Mouse (Mus musculus) retina, postnatal 7 days (tissue): ENCODE measurements around the gene Esf1.
A peak's percentile ranks its signal among the peaks of the same experiment; 100 is the strongest.
"Not testable (repeated sequence)": the region's sequence is repeated elsewhere in the genome, so short reads cannot be mapped to it uniquely, and the experiment has no call there.

Experiments
- DNase-seq: peaks from one replicate; pipeline ENCODE4 v3.0.0-alpha.2; 2012; ENCODE audit warnings: low read depth, low spot score

Esf1 gene

DNA sequence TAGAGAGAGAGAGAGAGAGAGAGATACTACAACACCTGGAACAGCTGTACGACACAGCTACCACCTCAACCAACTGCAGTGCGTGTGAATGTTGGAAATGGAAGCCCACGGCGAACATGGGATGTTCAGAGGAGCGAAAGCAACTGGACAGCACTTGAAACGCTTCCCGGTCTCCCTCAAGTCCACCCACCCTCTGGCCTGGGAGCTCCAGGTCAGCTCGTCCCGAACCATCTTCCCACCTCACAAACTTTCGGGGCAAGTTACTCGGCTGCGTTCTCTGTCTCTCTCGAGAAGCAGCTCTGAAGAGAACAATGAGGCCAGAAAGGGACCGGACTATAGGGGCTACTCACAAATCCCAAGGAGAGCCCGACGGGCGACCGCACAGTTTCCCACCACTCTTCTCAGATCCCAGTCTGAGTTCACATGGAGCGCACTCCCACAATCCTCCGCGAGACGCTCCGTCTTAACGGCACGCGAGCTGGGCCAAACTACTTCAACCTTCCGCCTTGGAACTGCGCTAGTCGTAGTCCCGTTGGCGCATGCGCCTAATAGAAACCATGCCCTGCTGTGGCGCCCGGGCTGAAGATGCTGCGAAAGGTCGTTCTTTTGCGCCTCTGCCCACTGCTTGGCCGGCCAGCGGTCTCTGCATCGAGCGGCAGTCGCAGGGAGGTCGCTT is at the start of gene Esf1, which contains the start of gene Ndufaf5:
Gene Esf1 (minus strand): TSS at position 438 of the 676 bp plus-strand sequence.
Gene Ndufaf5 (plus strand): TSS at position 523 of the 676 bp plus-strand sequence.
- DNase-seq = peak; percentile 97

DNA sequence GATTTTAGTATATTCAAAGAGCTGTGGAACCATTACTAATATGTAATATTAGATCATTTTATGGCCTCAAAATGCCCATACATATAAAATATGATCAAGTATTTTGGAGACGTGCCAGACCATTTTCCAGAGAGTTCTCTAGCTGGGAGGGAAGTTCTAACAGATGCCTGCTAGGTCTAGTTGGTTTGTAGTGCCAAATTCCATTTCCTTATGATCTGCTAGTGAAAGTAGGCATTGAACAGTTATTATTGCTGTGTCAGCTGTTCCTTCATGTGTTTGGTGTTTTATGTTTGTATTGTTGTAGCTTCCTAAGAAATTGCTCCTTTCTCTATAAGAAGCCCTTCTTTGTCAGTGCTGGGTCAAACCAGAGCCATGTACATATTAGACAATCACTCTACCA is 45.6 kb upstream of the Esf1 start:
- DNase-seq = no peak

DNA sequence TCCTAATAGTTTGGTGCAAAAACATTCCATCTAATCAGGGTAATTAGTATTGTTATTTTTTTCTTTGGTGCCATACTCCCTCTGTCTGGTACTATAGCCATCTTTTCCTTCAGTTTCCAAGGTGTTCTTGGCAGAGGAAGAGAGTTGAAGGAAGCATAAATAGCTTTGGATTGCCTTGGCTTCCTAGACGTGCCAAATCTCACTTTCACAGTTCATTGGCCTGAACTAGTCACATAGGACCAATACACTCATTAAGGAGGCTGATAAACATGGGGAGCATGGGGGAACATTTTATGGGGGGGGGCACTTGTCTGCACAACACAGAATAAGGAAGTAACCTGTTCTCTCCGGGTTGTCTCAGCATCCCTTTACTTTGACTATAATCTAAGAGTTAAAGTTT is 45.1 kb upstream of the Esf1 start:
- DNase-seq = no peak

DNA sequence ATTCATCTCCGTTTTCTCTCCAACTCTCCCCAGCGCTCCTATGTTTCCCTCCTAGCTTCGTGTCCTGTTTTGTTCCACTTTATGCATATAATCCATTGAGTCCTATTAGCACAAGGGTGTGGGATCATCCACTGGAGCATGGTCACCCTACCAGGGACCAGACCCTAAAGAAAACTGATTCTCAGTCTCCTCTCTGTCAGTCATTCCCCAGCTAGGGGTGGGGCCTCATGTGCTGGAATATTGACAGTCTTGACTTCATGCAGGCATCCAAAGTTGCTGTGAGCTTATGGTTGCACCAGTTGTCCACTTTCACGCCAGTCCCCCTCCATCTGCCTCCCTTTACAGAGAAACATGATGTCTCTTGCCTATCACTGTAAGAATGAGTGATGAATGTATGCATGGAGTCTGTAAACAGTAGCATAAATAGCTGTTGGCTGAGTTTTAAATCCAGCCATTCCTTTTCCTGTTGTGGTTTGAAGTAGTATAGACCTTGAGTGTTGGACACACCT is 44.2 kb upstream of the Esf1 start:
- DNase-seq = no peak

DNA sequence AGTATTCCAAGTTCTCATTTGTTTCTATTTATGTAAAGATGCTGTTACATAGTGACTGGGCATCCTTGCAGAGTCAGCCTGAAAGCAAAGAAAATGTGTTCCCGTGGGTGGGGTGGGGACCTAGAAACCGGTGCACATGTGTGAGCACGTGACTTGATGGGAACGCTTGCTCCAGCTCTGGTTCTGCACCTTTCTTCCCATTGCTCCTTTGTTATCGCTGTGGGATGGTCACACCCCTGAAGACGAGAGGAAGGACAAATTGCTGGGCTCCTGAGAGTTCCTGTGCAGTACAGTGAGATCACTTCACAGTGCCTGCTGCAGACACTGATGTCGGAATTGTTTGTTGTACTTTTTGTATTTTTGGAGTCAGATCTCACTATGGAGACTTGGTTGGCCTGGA is 33.4 kb upstream of the Esf1 start:
- DNase-seq = no peak

DNA sequence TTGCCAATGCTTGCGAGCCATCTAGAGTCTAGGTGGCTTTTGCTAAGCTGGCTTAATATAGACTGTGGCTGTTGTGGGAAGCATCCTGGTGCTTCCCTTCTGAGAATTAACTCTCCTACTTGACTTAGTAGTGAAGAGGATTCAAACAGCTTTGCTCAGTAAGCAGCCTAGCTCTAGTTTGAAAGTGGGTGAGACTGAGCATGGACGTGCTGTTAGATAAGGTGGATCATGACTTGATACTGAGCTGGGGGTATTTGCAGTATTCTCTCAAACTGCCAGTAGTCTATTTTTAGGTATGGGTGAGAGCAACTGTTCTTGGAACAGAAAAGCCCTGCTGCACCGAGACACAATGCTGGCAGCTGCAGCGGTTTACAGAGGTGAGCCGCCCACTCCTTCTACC is 32.2 kb upstream of the Esf1 start:
- peak; percentile 51 for DNase-seq

DNA sequence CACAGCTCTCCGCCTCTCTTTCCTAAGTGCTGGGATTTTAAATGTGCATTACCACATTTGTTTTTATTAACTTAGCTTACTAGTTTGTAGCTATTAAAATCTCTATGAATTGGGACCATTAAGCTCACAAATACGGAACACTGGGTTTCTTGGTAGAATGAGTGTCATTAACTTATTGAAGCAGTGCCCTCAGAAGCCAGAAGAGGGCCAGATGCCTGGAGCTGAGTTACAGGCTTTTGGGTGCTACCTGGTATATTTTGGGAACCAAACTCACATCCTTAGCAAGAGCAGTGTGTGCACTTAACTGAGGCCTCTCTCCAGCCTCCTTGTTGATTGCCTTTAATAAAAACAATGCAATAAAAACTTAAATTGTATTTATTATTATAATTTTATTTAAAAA is 30.3 kb upstream of the Esf1 start:
- DNase-seq = no peak

DNA sequence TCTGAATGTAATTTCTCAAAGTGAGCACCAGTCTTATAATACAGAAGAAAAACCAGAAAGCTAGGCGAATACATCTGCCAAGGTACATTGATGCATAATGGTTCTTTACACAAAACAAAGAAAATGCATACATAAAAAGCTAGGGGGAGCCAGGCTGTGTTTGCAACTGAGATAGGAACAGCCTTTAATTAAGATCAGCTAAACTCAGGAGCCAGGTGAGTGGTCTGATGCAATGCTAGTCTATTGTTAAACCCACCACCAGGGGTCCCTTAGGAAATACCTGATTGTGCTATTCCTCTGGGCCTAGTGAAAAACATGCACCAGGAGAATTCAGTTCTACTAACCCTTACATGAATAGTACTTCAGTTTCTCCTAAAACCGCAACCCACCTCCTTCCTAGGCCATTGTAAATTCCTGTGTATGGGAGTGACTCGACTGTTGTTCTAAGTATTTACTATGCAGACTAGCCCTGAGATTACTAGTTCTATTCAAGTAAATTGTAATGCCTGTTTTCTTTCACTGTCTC is 15.4 kb upstream of the Esf1 start:
- not testable (repeated sequence) for DNase-seq

DNA sequence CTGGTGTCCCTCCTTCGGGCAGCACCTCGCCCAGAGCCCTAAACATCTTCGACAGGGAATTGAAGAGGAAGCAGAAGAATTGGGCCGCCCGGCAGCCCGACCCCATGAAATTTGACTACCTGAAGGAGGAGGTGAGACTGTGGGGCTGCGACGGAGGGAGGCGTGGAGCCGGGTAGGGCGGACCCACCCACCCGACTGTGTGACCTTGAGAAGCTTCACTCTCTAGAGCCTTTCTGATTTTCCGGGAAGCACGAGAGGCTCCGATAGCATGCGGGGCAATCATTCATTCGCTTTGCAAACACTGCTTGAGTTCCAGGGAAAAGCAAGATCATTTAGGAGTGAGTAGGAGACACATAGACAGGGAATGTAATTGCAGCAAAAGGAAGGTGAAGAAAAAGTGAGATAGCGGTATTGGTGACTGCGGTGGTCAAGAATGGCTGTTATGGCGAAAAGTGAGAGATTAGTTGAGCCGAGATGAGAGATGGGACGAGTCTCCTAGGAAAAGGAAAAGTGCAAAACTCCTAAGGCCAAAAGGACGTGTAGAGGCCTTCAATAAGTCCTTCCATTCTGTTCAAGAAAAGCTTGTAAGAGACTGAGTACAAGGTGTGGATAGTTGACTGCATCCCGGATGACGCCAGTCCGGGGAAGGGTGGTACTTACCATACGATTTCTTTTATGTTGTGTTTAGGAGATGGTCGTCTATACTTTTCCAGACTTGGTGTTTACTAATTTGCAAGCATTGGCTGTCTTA is 614 bp upstream of the Esf1 start:
- no peak for DNase-seq

DNA sequence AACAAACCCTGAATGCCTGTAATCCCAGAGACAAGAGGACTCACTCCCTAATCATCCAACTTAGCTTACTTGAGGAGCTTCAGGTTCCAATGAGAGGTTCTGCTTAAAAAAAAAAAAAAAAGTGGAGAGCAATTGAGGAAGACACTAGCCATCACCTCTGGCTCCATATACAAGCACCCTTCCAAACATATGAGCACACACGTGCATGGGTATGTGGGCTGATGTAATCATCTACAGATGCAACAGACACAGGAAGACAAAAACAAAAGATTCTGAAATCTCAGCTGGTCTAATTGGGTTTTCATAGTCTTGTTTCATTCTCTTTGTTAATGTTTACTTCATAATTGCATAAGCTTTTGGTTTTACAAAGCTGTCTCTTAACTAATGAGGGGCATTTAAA is 1.3 kb downstream of the Esf1 start:
- no peak for DNase-seq

DNA sequence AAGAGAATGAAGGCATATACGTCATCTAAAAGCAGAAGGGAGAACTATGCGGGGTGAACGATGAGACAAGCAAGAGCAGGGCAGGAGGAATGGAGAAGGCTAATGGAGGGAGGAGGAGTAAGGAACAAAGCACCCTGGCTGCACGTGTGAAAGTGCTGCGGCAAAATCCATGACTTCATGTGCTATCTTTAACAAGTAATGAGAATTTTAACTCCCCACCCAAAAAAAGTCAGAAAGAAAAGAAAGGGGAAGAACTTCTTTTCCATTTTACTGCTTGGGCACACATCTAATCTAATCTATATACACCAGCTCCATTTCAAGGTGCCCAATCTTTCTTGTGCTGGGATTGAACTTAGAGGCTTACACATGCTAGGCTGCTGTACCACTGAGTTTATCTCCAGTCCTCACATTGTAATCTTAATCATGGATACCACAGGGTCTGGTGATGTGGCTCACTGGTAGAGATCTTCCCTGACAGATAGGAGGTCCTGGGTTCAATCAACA is 7.0 kb downstream of the Esf1 start:
- no peak for DNase-seq

DNA sequence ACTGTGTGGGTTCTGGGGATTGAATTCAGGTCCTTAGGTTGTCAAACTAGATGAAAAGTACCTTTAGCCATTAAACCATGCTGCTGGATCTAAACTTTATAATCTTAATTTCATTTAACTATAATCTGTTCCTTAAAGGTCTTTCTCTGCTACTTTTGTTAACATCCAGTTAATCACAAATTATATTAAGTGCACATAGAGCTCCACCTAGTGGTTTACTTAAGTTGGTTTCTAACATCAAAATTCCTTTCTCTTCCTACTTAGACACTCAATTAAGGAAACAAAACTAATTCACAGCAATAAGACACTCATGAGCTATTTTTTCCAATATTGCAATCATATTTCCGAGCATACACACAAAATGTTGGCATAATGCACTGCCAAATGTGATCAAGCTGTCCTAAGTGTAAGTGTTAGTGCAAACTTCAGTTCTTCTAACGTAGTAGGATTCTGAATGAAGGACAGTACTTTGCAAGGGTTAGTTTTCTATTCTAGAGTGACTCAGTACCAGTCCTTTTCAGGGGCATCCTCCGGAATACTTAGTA is 11.1 kb downstream of the Esf1 start:
- DNase-seq = peak; percentile 9

DNA sequence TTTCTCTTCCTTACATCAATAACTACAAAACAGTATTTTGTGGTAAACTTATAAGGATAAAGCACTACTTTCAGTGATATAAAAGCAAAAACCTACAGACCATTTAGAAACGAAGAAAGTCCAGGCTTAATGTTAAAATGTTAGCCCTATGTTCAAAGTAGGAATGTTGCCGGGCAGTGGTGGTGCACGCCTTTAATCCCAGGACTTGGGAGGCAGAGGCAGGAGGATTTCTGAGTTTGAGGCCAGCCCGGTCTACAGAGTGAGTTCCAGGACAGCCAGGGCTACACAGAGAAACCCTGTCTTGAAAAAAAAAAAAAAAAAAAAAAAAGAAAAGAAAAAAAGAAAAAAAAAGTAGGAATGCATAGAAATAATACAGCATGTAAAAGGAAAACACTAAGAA is 18.6 kb downstream of the Esf1 start, which contains the start of gene Gm17374:
Gene Gm17374 (plus strand): TSS at position 301 of the 400 bp plus-strand sequence.
- not testable (repeated sequence) for DNase-seq

DNA sequence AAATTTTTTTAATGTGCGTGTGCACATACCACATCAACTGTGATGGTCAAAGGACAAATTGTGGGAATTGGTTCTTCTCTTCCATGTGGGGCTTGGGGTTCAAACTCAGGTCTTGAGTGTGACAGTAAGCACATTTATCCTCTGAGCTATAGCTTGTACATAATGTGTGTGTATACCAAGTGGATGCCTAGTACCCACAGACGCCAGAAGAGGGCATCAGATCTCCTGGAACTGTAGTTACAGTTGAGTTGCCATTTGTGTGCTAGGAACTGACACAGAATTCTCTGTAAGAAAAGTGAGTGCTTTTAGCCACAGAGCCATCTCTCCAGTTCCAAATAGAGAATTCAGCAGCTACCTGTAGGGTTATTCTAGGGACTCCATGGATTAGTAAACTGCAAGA is 44.8 kb downstream of the Esf1 start:
- DNase-seq = no peak

DNA sequence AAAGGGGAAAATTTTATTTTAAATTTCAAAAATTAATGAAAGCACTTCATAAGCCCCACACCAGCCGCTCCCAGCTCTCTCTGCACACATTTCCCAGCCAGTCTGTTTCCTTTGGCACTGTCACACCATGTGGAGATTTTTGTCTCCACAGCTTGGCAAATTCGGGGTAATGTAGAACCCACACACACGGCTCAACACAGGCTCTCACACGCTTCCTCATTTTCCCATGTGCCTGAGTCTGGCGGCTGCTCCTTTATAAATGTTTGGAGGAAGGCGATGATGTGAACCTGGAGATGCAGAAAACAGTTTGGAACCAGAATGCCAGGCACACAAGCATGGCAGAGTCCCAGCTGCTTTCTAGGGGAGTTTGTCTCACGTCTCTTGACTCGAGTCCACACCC is 56.5 kb downstream of the Esf1 start:
- DNase-seq = no peak

DNA sequence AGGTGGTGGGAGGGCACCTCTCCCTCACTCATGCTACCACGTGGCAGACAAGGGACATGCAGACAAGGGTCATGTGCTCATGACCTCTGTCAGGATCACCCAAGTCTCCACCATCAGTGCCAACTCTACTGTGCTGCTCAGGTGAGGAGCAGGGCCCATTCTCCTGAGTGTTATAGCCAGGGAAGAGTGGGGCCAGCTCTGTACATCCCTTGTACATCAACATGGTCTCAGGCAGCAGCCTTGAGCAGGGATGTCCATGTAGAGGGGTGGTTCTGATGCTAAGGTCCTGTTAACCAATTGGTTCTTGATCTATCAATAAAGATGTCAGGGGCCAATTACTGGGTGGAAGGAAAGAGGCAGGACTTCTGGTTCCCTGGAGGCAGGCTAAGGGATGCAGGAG is 61.4 kb downstream of the Esf1 start:
- no peak for DNase-seq

DNA sequence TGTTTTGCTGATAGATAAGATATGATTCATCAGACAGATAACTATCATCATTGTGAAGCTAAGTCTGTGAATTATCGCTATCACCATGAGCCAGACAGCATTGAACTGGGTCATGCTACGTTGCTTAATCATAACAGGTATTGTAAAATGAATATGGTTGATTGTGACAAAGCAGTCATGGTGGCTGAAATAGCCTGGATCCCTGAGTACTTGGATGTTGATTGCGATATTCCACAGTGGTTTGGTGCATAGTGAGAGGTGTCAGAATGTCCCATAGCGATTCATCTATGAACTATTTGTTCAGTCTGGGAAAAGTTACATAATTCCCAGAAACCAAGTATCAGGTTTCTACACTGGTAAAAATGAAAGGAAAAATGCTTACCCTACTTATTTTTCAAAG is 62.7 kb downstream of the Esf1 start:
- DNase-seq = no peak

DNA sequence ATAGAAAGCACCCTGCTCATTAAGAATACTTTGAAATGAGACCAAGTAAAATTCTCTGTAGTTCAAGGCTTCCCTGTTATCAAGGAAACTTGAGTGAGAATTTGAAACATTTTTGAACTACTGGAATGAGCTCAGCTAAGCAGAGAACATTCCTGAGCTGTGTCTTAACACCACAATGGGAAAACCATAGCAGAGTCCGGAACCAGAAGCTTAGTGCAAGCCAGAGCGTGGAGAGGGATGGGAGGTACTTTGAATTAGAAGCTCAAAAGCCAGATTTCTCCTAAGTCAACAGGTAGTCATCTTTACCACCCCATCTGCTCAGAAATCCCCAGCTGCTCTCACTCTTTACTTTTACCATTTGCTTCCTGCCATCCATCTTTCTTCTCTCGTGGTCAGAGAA is 65.4 kb downstream of the Esf1 start:
- no peak for DNase-seq

DNA sequence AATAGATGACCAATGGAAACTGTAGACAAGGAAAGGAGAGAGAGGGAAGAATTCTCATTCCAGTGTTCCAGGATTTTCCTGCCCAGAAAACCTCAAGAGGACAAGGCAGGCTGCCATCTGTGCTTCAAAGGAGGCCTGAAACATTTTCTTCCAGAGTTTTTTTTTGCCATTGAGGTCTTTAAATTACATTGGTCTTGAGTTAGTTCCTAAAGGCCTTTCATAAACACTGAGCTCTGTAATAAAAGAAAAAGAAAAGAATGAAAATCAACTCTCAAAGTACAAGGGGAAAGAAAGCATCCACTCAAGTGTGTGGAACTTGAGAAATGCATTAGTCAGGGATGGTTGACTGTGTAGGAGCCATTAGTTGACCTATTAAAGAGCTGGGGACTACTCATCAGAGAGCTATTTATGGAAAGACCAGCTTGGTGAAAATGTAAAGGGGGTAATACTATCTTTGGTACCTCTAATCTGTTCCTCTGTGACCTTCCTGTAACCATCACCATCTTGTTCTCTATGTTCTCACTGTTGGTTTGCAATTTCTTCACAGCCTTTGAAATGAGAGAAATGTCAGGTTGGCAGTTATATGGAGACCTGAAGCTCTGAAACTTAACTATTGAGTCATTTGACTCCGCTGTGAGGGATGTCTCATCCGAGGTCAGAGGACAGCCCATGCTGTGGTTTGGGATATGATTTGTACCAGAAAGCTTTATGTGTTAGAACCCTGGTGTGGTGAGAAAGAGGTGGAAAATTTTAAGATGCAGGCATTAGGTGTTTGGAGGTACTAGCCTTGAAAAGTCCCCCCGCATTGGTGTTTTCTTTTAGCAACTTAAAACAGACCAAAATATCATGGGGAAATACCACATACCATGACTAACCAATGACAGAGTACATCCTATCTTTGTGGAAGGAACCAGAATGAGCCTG is 69.6 kb downstream of the Esf1 start:
- DNase-seq = no peak

DNA sequence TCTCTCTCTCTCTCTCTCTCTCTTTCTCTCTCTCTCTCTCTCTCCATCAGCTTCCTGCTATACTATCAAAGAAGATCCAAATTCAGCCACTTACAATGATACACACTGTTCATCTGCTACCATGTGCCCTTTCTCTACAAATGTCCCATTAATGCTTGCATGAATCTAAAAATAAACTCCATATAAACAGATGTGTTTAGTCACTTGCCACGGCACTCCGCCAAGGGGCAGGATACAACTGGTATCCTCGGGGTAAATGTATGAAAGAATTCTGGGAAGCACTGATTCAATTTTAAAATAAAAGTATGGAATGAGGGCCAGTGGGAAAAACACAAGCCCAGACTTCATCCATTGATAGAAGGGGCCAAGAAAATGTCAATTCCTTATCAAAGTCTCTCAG is 70.4 kb downstream of the Esf1 start:
- DNase-seq = no peak

DNA sequence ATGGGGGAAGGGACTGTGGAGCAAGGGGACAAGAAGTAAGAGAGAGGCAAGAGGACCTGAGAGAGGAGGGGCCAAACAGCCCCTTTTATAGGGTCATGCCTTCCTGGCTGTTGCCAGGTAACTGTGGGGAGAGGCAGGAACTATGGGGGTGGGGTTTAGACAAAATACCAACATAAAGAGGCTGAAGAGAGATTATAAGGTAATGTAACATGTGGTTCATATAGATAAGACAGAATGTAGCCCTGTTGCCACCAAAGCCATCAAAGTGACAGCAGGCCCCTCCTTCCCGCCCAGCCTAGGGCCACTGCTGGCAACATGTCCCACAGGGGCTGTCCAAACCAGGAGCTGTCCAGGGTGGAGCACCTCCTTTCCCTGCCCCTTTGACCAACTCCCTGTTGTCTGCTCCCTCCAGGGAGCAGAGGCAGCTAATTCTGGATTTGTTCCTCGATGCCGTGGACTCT is 73.2 kb downstream of the Esf1 start:
- DNase-seq = no peak
